Mouse (Mus musculus): ENCODE data around the gene Pcsk1n. TPM values are rescaled to one million over a fixed set of nuclear protein-coding genes. Genes with fewer than 3 reads are reported as not detected.

Pcsk1n gene
- polyA plus RNA-seq, 1 experiment: 10.0 TPM

- no peak for TF ChIP-seq CTCF (IDR thresholded peaks at IDR 0.05; ENCODE audit: control insufficient read depth, insufficient read depth, insufficient replicate concordance, low read depth, low read length)
- H3K4me3 ChIP-seq (ENCODE audit: control insufficient read depth, low read depth, low read length): no peak overlapping the region
- H3K4me1 ChIP-seq (ENCODE audit: control insufficient read depth, insufficient read depth, low read length): no peaks in the 10 kb centered on the region
- H3K27ac ChIP-seq (ENCODE audit: control insufficient read depth, insufficient read depth, low read depth, low read length): no peak overlapping the region
- H3K27me3 ChIP-seq (ENCODE audit: control insufficient read depth, insufficient read depth, low read length): no peaks in the 10 kb centered on the region
- H3K36me3 ChIP-seq (ENCODE audit: control insufficient read depth, insufficient read depth, low read length): no peaks in the 10 kb centered on the region
These were observed 48.6 kb downstream of the Pcsk1n start for GRCm38 (mm10) chrX:7968226-7968625.

DNA sequence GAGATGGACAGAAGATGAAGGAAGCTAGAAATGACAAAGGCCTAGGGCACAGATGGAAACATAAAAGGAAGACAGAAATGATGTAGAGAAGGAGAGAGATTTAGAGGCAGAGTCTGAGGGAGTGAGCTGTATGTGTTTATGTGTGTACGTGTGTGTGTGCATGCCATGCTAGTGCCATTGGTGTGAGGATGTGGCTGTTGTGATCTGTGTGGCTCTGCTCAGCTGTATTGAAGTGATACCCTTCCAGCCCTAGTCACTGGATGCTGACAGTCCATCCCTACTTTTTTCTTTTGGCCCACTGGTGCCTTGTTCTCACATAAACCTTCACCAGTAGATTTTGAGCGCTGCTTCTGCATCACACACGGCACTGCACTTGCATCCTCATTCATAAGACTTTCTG is 49.3 kb downstream of the Pcsk1n start:
- Histone ChIP-seq H3K27me3 (ENCODE audit: control insufficient read depth, insufficient read depth, low read length) (no peaks in the 10 kb centered on the region), H3K27ac (ENCODE audit: control insufficient read depth, insufficient read depth, low read depth, low read length) (no peak overlapping the region), H3K4me3 (ENCODE audit: control insufficient read depth, low read depth, low read length) (no peak overlapping the region), H3K36me3 (ENCODE audit: control insufficient read depth, insufficient read depth, low read length) (no peaks in the 10 kb centered on the region), H3K4me1 (ENCODE audit: control insufficient read depth, insufficient read depth, low read length) (no peaks in the 10 kb centered on the region)
- TF ChIP-seq POLR2A (IDR thresholded peaks at IDR 0.05; ENCODE audit: control insufficient read depth, low read depth, low read length) (no peak), CTCF (IDR thresholded peaks at IDR 0.05; ENCODE audit: control insufficient read depth, insufficient read depth, insufficient replicate concordance, low read depth, low read length) (no peak)

- Histone ChIP-seq H3K4me1 (ENCODE audit: control insufficient read depth, insufficient read depth, low read length) (no peaks in the 10 kb centered on the region), H3K27ac (ENCODE audit: control insufficient read depth, insufficient read depth, low read depth, low read length) (no peak overlapping the region; the same call in 1 of the 2 replicates), H3K36me3 (ENCODE audit: control insufficient read depth, insufficient read depth, low read length) (no peaks in the 10 kb centered on the region), H3K27me3 (ENCODE audit: control insufficient read depth, insufficient read depth, low read length) (no peaks in the 10 kb centered on the region), H3K4me3 (ENCODE audit: control insufficient read depth, low read depth, low read length) (no peak overlapping the region)
- TF ChIP-seq POLR2A (IDR thresholded peaks at IDR 0.05; ENCODE audit: control insufficient read depth, low read depth, low read length) (no peak), CTCF (IDR thresholded peaks at IDR 0.05; ENCODE audit: control insufficient read depth, insufficient read depth, insufficient replicate concordance, low read depth, low read length) (no peak)
These were observed 51.7 kb downstream of the Pcsk1n start for GRCm38 (mm10) chrX:7971292-7971691.

Other genes with a start within 250 kb of the Pcsk1n start
- 6.2 and 12.9 TPM in 2 replicates for gene Plp2, start 248.4 kb upstream of the Pcsk1n start, polyA plus RNA-seq (2012; rRNA removed)
- 0.17 and 0.21 TPM in 2 replicates for gene Magix, start 238.6 kb upstream of the Pcsk1n start, polyA plus RNA-seq (2012; rRNA removed)
- 3.8 and 4.0 TPM in 2 replicates for gene Gpkow, start 222.7 kb upstream of the Pcsk1n start, polyA plus RNA-seq (2012; rRNA removed)
- 8.0 and 9.4 TPM in 2 replicates for gene Wdr45, start 205.5 kb upstream of the Pcsk1n start, polyA plus RNA-seq (2012; rRNA removed)
- gene Gm45208, start 197.6 kb upstream of the Pcsk1n start, polyA plus RNA-seq (2012; rRNA removed): 0.32 and 0.40 TPM in 2 replicates
- gene Praf2, start 191.4 kb upstream of the Pcsk1n start, polyA plus RNA-seq (2012; rRNA removed): 1.5 and 2.8 TPM in 2 replicates
- 1.8 and 3.2 TPM in 2 replicates for gene Ccdc120, start 168.9 kb upstream of the Pcsk1n start, polyA plus RNA-seq (2012; rRNA removed)
- gene Tfe3, start 157.3 kb upstream of the Pcsk1n start, polyA plus RNA-seq (2012; rRNA removed): 11.9 and 14.2 TPM in 2 replicates
- gene Gripap1, start 130.1 kb upstream of the Pcsk1n start, polyA plus RNA-seq (2012; rRNA removed): 11.3 and 11.9 TPM in 2 replicates
- gene Kcnd1, start 97.5 kb upstream of the Pcsk1n start, polyA plus RNA-seq (2012; rRNA removed): 0.79 and 1.3 TPM in 2 replicates
- gene Otud5, start 78.5 kb upstream of the Pcsk1n start, polyA plus RNA-seq (2012; rRNA removed): 7.0 and 8.2 TPM in 2 replicates
- gene Pim2, start 41.6 kb upstream of the Pcsk1n start, polyA plus RNA-seq (2012; rRNA removed): 4.5 and 4.6 TPM in 2 replicates
- gene Slc35a2, start 35.8 kb upstream of the Pcsk1n start, polyA plus RNA-seq (2012; rRNA removed): 19.8 and 22.3 TPM in 2 replicates
- gene Pqbp1, start 20.6 kb upstream of the Pcsk1n start, polyA plus RNA-seq (2012; rRNA removed): 6.9 and 7.2 TPM in 2 replicates
- gene Timm17b, start 20.5 kb upstream of the Pcsk1n start, polyA plus RNA-seq (2012; rRNA removed): 19.0 and 21.0 TPM in 2 replicates
- not detected in 2 replicates for gene Gm10491, start 12.0 kb upstream of the Pcsk1n start, polyA plus RNA-seq (2012; rRNA removed)
- gene Gm10490, start 10.3 kb upstream of the Pcsk1n start, polyA plus RNA-seq (2012; rRNA removed): not detected in 2 replicates
- 0.32 and 0.41 TPM in 2 replicates for gene Eras, start 8.8 kb downstream of the Pcsk1n start, polyA plus RNA-seq (2012; rRNA removed)
- gene Hdac6, start 28.1 kb downstream of the Pcsk1n start, polyA plus RNA-seq (2012; rRNA removed): 63.1 and 65.4 TPM in 2 replicates
- 16.8 and 22.1 TPM in 2 replicates for gene Gata1, start 58.2 kb downstream of the Pcsk1n start, polyA plus RNA-seq (2012; rRNA removed)
- not detected in 2 replicates for gene Glod5, start 98.7 kb downstream of the Pcsk1n start, polyA plus RNA-seq (2012; rRNA removed)
- 8.1 and 10.0 TPM in 2 replicates for gene Suv39h1, start 154.9 kb downstream of the Pcsk1n start, polyA plus RNA-seq (2012; rRNA removed)
- 0.13 and 0.20 TPM in 2 replicates for gene Was, start 170.7 kb downstream of the Pcsk1n start, polyA plus RNA-seq (2012; rRNA removed)
- gene Wdr13, start 213.1 kb downstream of the Pcsk1n start, polyA plus RNA-seq (2012; rRNA removed): 70.5 and 78.2 TPM in 2 replicates
- gene Rbm3, start 226.1 kb downstream of the Pcsk1n start, polyA plus RNA-seq (2012; rRNA removed): 18.4 and 19.6 TPM in 2 replicates